Mouse (Mus musculus) liver, embryonic 13.5 days (tissue): ENCODE measurements around the gene Pdcd1. TPM values are rescaled to one million over a fixed set of nuclear protein-coding genes. Genes with fewer than 3 reads are reported as not detected.

ENCODE experiments used
- ATAC-seq: fragments of 200-750 bp; cut with Nextera tagmentation; 2 replicates; pipeline ENCODE4 v1.8.0; 2017; ENCODE audit warnings: low read depth, mild to moderate bottlenecking, moderate number of reproducible peaks, moderate library complexity
- DNase-seq: peaks from one replicate; pipeline ENCODE4 v3.0.0; 2022
- H3K27ac ChIP-seq: fragments of 300-500 bp; sonication (generic); 2 replicates; pipeline ENCODE4 v1.5.1; 2015; ENCODE audit warnings: moderate library complexity, mild to moderate bottlenecking, inconsistent platforms
- H3K27me3 ChIP-seq: fragments of 300-500 bp; sonication (generic); 2 replicates; pipeline ENCODE4 v1.6.1; 2015; ENCODE audit warnings: mild to moderate bottlenecking, inconsistent platforms
- H3K36me3 ChIP-seq: fragments of 300-500 bp; sonication (generic); 2 replicates; pipeline ENCODE4 v1.6.1; 2015; ENCODE audit warnings: mild to moderate bottlenecking, inconsistent platforms
- H3K4me1 ChIP-seq: fragments of 300-500 bp; sonication (generic); replicated peaks from 2 replicates; pipeline ENCODE4 v1.6.1; 2015; ENCODE audit warnings: inconsistent platforms
- H3K4me2 ChIP-seq: fragments of 300-500 bp; sonication (generic); 2 replicates; pipeline ENCODE4 v1.6.1; 2015; ENCODE audit warnings: inconsistent platforms, mild to moderate bottlenecking, moderate library complexity
- H3K4me3 ChIP-seq: fragments of 300-500 bp; sonication (generic); replicated peaks from 2 replicates; pipeline ENCODE4 v1.5.1; 2015; ENCODE audit warnings: mild to moderate bottlenecking, inconsistent platforms
- H3K9ac ChIP-seq: fragments of 300-500 bp; sonication (generic); 2 replicates; pipeline ENCODE4 v1.6.1; 2015; ENCODE audit warnings: mild to moderate bottlenecking, inconsistent platforms
- H3K9me3 ChIP-seq: fragments of 300-500 bp; sonication (generic); replicated peaks from 2 replicates; pipeline ENCODE4 v1.6.1; 2016; ENCODE audit warnings: inconsistent platforms
- WGBS: fragments of 180-500 bp; shearing (Covaris S2); methylation state at CpG from one replicate; pipeline ENCODE4 v1.1.7; 2015; ENCODE audit not compliant: insufficient replicate concordance; 5-methylcytosine and 5-hydroxymethylcytosine counted together
- polyA plus RNA-seq: library from polyadenylated mRNA; unstranded; fragments of >200 nt; fragmentation: Nextera tagmentation; extraction: Ambion mirVana; gene quantifications from 2 replicates; pipeline ENCODE4 v1.2.1, GENCODE M21; 2015

The Pdcd1 gene
- polyA plus RNA-seq = not detected in 2 replicates

- Histone ChIP-seq H3K4me2 (no peak within 1 kb of the TSS), H3K27ac (no peak within 1 kb of the TSS), H3K36me3 (no peaks in the 10 kb centered on the region), H3K9me3 (no peaks in the 10 kb centered on the region), H3K27me3 (no peaks in the 10 kb centered on the region), H3K9ac (no peak within 1 kb of the TSS), H3K4me3 (no peak within 1 kb of the TSS), H3K4me1 (no peaks in the 10 kb centered on the region)
- 37% methylated on average over 6 of the region's 6 CpGs for WGBS
- DNase-seq = no peak
- ATAC-seq = no peak
Measured at GRCm38 (mm10) chr1:94052373-94052772, at the start of gene Pdcd1. Gene Pdcd1 (minus strand): TSS chr1:94052553.

GRCm38 (mm10) chr1:94091788-94092187, 39.4 kb upstream of the Pdcd1 start:
- Histone ChIP-seq H3K36me3 (no peaks in the 10 kb centered on the region), H3K4me1 (no peaks in the 10 kb centered on the region), H3K27ac (no peak overlapping the region), H3K27me3 (no peaks in the 10 kb centered on the region), H3K9me3 (no peaks in the 10 kb centered on the region), H3K4me3 (no peak overlapping the region), H3K4me2 (no peak overlapping the region), H3K9ac (no peak overlapping the region)
- no peak for ATAC-seq
- WGBS = 50% methylated on average over 1 of the region's 1 CpGs
- no peak for DNase-seq

GRCm38 (mm10) chr1:94086311-94086898, 34.1 kb upstream of the Pdcd1 start:
- DNase-seq = no peak
- no peaks in the 10 kb centered on the region for H3K4me1 ChIP-seq

GRCm38 (mm10) chr1:94085324-94086105, 33.2 kb upstream of the Pdcd1 start:
- Histone ChIP-seq H3K27ac (no peak overlapping the region), H3K9ac (no peak overlapping the region), H3K4me2 (no peak overlapping the region), H3K4me3 (no peak overlapping the region), H3K27me3 (no peaks in the 10 kb centered on the region), H3K36me3 (no peaks in the 10 kb centered on the region), H3K9me3 (no peaks in the 10 kb centered on the region), H3K4me1 (no peaks in the 10 kb centered on the region)
- WGBS = 50% methylated on average over 5 of the region's 5 CpGs
- DNase-seq (no peak), ATAC-seq (no peak)

More at GRCm38 (mm10) chr1:94086311-94086898, 34.1 kb upstream of the Pdcd1 start:
- Histone ChIP-seq H3K4me2 (no peak overlapping the region), H3K9me3 (no peaks in the 10 kb centered on the region), H3K27me3 (no peaks in the 10 kb centered on the region), H3K36me3 (no peaks in the 10 kb centered on the region), H3K27ac (no peak overlapping the region), H3K4me3 (no peak overlapping the region), H3K9ac (no peak overlapping the region)
- ATAC-seq = no peak
- whole genome bisulfite sequencing = 62% methylated on average over 5 of the region's 5 CpGs

GRCm38 (mm10) chr1:94081761-94082160, 29.4 kb upstream of the Pdcd1 start:
- Histone ChIP-seq H3K9me3 (no peaks in the 10 kb centered on the region), H3K4me1 (no peaks in the 10 kb centered on the region), H3K4me2 (no peak overlapping the region), H3K27ac (no peak overlapping the region), H3K27me3 (no peaks in the 10 kb centered on the region), H3K36me3 (no peaks in the 10 kb centered on the region), H3K9ac (no peak overlapping the region), H3K4me3 (no peak overlapping the region)
- ATAC-seq (no peak), DNase-seq (no peak)
- WGBS = 66% methylated on average over 6 of the region's 6 CpGs

- H3K4me3 ChIP-seq = no peak overlapping the region
- no peak for DNase-seq
- H3K27ac ChIP-seq = no peak overlapping the region
- H3K9ac ChIP-seq = no peak overlapping the region
- no peaks in the 10 kb centered on the region for H3K9me3 ChIP-seq
- H3K4me2 ChIP-seq = no peak overlapping the region
- no peaks in the 10 kb centered on the region for H3K27me3 ChIP-seq
- H3K4me1 ChIP-seq = no peaks in the 10 kb centered on the region
- ATAC-seq = no peak
- no peaks in the 10 kb centered on the region for H3K36me3 ChIP-seq
- 43% methylated on average over 11 of the region's 11 CpGs for WGBS
Measured at GRCm38 (mm10) chr1:94081191-94081590, 28.8 kb upstream of the Pdcd1 start.

- Histone ChIP-seq H3K4me1 (no peaks in the 10 kb centered on the region), H3K36me3 (no peaks in the 10 kb centered on the region), H3K4me2 (no peak overlapping the region), H3K9ac (no peak overlapping the region), H3K4me3 (no peak overlapping the region), H3K9me3 (no peaks in the 10 kb centered on the region), H3K27me3 (no peaks in the 10 kb centered on the region), H3K27ac (no peak overlapping the region)
- DNase-seq (no peak), ATAC-seq (no peak)
- WGBS = 31% methylated on average over 15 of the region's 15 CpGs
Measured at GRCm38 (mm10) chr1:94080718-94081117, 28.4 kb upstream of the Pdcd1 start.

GRCm38 (mm10) chr1:94078835-94079440, 26.6 kb upstream of the Pdcd1 start:
- no peak overlapping the region for H3K4me2 ChIP-seq
- H3K9me3 ChIP-seq = no peaks in the 10 kb centered on the region
- no peaks in the 10 kb centered on the region for H3K4me1 ChIP-seq
- WGBS = 3% methylated on average over 9 of the region's 9 CpGs
- DNase-seq = peak; percentile 35
- no peak overlapping the region for H3K4me3 ChIP-seq
- no peak overlapping the region for H3K9ac ChIP-seq
- H3K27ac ChIP-seq = no peak overlapping the region
- no peaks in the 10 kb centered on the region for H3K27me3 ChIP-seq
- ATAC-seq = no peak
- H3K36me3 ChIP-seq = no peaks in the 10 kb centered on the region

- no peaks in the 10 kb centered on the region for H3K4me1 ChIP-seq
- no peaks in the 10 kb centered on the region for H3K27me3 ChIP-seq
- no peaks in the 10 kb centered on the region for H3K36me3 ChIP-seq
- ATAC-seq (no peak), DNase-seq (no peak)
- H3K9ac ChIP-seq = no peak overlapping the region
- no peak overlapping the region for H3K4me2 ChIP-seq
- no peak overlapping the region for H3K4me3 ChIP-seq
- H3K27ac ChIP-seq = no peak overlapping the region
- 33% methylated on average over 3 of the region's 3 CpGs for WGBS
- no peaks in the 10 kb centered on the region for H3K9me3 ChIP-seq
Measured at GRCm38 (mm10) chr1:94078314-94078713, 26.0 kb upstream of the Pdcd1 start.

GRCm38 (mm10) chr1:94076702-94077101, 24.3 kb upstream of the Pdcd1 start:
- H3K36me3 ChIP-seq = no peaks in the 10 kb centered on the region
- DNase-seq (no peak), ATAC-seq (no peak)
- no peaks in the 10 kb centered on the region for H3K4me1 ChIP-seq
- no peak overlapping the region for H3K4me2 ChIP-seq
- whole genome bisulfite sequencing = 17% methylated on average over 1 of the region's 1 CpGs
- H3K27ac ChIP-seq = no peak overlapping the region
- no peaks in the 10 kb centered on the region for H3K9me3 ChIP-seq
- H3K27me3 ChIP-seq = no peaks in the 10 kb centered on the region
- no peak overlapping the region for H3K4me3 ChIP-seq
- no peak overlapping the region for H3K9ac ChIP-seq

- Histone ChIP-seq H3K27me3 (no peaks in the 10 kb centered on the region), H3K27ac (no peak overlapping the region), H3K9ac (no peak overlapping the region), H3K4me2 (no peak overlapping the region), H3K9me3 (no peaks in the 10 kb centered on the region), H3K36me3 (no peaks in the 10 kb centered on the region), H3K4me3 (no peak overlapping the region), H3K4me1 (no peaks in the 10 kb centered on the region)
- ATAC-seq = no peak
- WGBS = 29% methylated on average over 6 of the region's 6 CpGs
- DNase-seq = no peak
Measured at GRCm38 (mm10) chr1:94074756-94075155, 22.4 kb upstream of the Pdcd1 start.
